Mouse (Mus musculus): ENCODE measurements around the gene Prkd2.
A peak's percentile ranks its signal among the peaks of the same experiment; 100 is the strongest.

Prkd2 gene

GRCm38 (mm10) chr7:16842645-16843063 is at the start of gene Prkd2:
Gene Prkd2, plus strand, starts transcription at chr7:16842902.
- DNase-seq (ENCODE audit: low read depth) = peak; percentile 87

DNA sequence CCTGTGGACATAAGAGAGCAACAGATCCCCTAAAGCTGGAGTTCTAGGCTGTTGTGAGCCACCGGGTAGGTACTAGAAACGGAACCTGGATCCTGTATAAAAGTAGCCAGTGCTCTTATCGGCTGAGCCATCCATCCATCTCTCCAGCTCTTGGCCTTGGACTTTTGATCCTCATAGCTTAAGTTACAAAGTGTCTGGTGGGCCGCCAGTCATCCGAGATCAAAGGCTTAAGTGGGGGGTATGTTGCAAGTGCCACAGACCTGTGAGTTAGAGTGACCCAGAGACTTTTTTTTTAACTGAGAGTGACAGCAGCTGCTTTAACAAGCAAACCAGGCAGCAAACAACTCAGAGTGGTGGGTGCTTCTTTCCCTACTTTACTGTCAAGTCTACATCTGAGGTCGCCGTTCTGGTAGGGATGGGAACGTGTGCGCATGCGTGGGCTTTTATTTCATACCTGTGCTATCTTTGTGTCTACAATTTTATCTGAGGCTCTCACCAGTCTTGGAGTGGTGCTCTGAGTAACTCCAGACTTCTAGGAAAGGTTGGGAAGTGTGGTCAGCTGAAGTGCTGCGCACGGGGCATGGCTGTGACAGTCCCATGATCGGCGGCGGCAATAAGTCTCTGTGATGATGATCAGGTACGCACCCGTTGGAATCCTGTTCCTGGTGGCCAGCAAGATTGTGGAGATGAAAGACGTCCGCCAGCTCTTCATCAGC is 49.5 kb upstream of the Prkd2 start:
- no peak for DNase-seq (ENCODE audit: low read depth)

DNA sequence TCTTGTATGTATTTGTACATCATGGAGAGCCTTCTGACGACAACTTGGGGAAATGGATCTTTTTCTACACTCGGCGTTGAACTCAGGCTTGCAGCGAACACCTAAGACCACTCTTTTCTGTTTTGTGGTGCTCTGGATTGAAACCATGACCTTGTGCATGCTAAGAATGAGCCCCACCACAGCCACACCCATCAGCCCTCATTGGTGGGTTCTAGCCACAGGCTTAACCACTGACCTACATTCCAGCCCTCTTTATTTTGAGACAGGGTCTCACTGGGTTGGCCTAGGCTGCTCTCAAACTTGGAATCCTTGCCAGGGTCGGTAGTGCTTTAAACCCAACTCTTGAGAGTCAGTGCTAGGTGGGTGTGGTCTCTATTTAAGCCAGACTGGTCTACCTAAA is 47.8 kb upstream of the Prkd2 start:
- no peak for DNase-seq (ENCODE audit: low read depth)

GRCm38 (mm10) chr7:16804409-16805028 is 38.2 kb upstream of the Prkd2 start:
- DNase-seq (ENCODE audit: low read depth) = peak; percentile 68

DNA sequence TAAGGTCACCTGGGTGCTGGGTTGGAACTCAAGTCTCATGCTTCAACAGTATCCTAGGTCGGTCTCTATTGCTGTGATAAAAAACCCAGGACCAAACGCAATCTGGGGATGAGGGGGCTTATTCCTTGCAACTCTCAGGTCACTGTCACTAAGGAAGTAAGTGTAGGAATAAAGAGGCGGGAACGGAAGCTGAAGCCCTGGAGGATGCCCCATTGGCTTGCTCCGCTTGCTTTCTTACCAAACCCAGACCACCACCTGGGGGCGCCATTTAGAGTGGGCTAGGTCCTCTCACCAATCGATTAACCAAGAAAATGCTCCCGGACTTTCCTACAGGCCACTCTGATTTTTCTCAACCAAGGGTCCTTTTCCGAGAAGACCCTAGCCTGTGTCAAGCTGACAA is 34.8 kb upstream of the Prkd2 start:
- peak; percentile 22 for DNase-seq (ENCODE audit: low read depth)

DNA sequence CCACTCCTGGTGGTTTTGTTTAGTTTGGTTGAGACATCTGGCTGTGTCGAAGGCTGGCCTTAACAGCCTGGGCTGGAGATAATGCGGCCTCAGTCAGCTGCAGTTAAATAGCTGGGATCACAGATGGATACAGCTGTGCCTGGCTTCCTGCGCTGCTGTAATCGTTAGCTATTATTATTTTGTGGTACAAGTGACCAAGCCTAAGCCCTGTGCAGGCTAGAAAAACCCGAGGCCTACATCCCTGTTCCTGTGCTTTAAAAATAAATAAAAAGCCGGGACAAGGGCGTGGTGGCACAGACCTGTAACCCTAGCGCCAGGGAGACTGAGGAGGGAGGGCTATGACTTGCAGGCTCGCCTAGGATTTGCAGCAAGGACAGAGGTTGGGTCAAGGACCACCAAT is 34.1 kb upstream of the Prkd2 start:
- no peak for DNase-seq (ENCODE audit: low read depth)

GRCm38 (mm10) chr7:16809739-16810138 is 33.0 kb upstream of the Prkd2 start:
- DNase-seq (ENCODE audit: low read depth) = peak; percentile 67

DNA sequence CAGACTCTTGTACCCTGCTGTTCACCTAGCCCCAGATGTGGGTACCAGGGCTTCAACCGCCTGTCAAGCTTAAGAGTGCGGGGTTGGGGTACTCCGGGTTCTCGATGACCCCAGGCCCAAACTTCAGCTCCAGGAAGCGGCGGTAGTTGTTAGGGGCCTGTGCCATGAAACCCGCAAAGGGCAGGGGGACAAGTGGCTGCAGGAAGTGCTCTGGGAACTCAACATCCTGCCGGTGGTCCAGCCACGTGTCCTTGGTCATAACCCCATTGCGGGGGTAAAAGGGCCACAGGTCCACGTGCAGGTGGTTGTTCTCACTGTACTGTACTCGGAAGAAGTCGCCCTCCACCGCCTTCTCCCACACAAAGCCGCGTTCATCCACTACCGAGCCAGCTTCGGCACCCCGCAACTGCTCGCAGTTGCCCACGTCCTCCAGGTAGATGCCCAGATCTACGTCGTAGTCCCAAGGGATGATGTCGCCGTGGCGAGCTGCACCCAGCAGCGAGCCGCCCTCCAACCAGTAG is 32.2 kb upstream of the Prkd2 start:
- DNase-seq (ENCODE audit: low read depth) = no peak

GRCm38 (mm10) chr7:16810920-16811648 is 31.6 kb upstream of the Prkd2 start:
- DNase-seq (ENCODE audit: low read depth) = no peak

- no peak for DNase-seq (ENCODE audit: low read depth)
Measured at GRCm38 (mm10) chr7:16811649-16812070, 31.0 kb upstream of the Prkd2 start.

GRCm38 (mm10) chr7:16812505-16812904 is 30.2 kb upstream of the Prkd2 start:
- DNase-seq (ENCODE audit: low read depth) = peak; percentile 41

DNA sequence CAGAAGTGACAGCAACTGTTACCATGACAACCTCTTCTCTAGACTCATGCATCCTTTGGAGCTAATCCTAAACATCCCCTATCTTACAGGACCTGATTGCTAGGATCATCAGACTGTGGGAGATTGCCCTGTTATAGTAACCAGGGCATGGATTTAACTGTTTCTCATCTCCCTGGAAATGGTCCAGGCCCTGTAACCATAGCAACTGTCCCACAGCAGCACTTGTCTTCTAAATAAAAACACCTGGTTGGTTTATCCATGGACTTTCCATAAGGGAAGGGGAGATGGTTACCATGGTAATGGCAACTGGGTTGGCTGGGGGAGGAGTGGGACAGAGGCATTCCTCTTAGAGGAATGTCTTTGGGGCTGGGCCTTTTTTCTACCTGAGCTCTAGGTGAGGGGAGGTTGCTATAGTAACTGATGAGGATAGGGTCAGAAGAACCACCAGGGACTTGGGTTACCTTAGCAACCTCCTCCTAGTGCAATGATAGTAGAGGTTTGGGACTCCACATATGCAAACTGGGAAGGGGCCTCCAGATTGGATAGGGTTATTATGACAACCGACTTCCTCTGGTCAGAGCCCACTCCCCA is 27.3 kb upstream of the Prkd2 start, which contains the start of gene Strn4:
Gene Strn4, plus strand, starts transcription at position 539 of the 591 bp plus-strand sequence.
- peak; percentile 76 for DNase-seq (ENCODE audit: low read depth)

- peak; percentile 93 for DNase-seq (ENCODE audit: low read depth)
Measured at GRCm38 (mm10) chr7:16816078-16816474, 26.6 kb upstream of the Prkd2 start.

DNA sequence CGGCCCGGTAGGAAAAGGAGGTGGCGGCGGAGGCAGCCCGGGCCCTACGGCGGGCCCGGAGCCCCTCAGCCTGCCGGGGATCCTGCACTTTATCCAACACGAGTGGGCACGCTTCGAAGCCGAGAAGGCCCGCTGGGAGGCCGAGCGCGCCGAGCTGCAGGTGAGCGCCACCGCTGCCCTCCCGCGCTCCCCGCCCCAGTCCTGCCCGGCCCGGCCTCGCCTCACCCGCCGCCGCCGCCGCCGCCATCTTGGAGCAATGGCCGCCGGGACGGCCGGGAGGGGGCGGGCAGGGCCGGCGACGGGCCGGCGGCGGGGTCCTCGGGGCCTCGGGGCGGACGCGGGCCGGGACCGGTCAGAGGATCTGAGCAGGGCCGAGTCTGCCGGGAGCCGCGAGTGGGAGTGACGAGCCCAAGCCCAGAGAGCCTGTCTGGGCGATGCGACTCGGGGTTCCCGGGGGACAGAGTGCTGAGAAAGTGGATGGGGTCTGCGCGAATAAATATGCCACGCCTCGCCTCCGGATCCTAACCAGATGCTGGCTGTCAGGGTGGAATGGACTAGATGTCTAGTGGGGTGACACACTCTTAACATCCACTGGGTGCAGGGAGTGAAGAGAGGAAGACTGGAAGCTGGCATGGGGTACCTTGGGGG is 26.1 kb upstream of the Prkd2 start, which contains the start of gene Fkrp:
Gene Fkrp, minus strand, starts transcription at position 258 of the 648 bp plus-strand sequence.
- DNase-seq (ENCODE audit: low read depth) = peak; percentile 66

- peak; percentile 24 for DNase-seq (ENCODE audit: low read depth)
Measured at GRCm38 (mm10) chr7:16817693-16818092, 25.0 kb upstream of the Prkd2 start.

GRCm38 (mm10) chr7:16819794-16820193 is 22.9 kb upstream of the Prkd2 start:
- DNase-seq (ENCODE audit: low read depth) = no peak

- DNase-seq (ENCODE audit: low read depth) = no peak
Measured at GRCm38 (mm10) chr7:16820271-16820763, 22.4 kb upstream of the Prkd2 start.

DNA sequence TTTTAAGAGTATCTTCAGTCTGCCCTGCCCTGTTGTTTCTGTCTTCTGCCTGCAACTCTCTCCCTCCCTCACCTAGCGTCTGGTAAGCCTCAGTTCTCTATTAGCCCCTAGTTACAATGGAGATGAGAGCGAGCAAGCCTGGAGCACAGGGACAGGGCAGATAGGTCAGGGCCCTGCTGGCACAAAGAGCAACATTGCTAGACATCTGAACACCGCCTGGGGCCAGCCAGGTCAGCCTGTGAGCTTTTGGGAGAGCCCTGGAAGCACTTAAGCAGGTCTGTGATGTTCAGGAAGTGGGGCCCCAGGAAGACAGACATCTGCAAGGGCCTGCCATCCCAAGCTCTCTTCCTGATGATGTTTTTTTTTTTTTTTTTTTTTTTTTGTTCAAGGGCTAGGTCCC is 21.6 kb upstream of the Prkd2 start:
- no peak for DNase-seq (ENCODE audit: low read depth)

DNA sequence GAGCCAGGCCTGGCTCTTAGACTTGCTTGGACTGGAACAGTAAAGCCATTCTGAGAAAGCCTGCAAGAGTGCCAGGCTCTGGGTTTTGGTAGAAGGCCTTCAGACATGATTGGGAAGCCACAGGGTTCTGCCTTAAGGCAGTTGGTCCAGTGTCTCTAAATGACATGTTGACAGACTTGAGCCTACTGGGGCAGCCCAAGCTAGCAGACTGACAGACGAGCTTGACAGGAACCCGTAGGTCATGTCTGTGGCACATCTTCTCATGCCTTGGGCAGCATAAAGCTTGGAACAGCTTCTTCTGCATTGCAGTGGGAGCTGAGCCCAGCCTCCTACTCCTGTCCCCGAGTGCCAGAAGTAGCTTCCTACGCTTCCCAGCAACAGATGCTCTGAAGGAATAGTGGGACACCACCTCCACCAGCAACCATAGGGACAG is 21.0 kb upstream of the Prkd2 start:
- no peak for DNase-seq (ENCODE audit: low read depth)

GRCm38 (mm10) chr7:16823734-16824133 is 19.0 kb upstream of the Prkd2 start:
- DNase-seq (ENCODE audit: low read depth) = no peak

DNA sequence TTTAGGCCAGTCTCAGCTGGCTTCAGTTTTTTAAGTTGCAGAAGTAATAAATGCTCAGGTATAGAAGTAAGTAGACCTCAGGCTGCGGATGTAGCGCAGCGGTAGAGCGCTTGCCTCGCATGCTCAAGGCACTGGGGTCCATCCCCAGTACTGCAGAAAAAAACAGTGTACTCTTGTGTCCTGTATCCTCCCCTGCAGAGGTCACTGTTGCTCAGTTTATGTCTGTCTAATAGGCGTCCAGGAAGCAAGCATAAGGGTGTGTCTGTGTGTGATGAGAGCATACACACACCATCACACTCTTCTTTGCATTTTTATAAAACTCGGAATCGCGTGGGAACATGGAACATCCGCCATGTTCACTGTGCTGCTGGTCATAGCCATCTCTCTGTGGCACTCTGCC is 16.9 kb upstream of the Prkd2 start:
- DNase-seq (ENCODE audit: low read depth) = peak; percentile 42

Data from NIH3T3 (cell line).